Mouse (Mus musculus) left cerebral cortex, adult 9 months (tissue): Measurements from ENCODE around the gene S100z.

Experiments used
- DNase-seq, 2 experiments: peaks; one replicate each; pipeline ENCODE4 v3.0.0; 2022; ENCODE audit warnings: low spot score in 2 of 2

S100z gene

GRCm38 (mm10) chr13:95444824-95445223, 33.7 kb downstream of the S100z start, which contains the start of gene Crhbp:
TSS of gene Crhbp (minus strand) at chr13:95444924.
- DNase-seq: no peak

GRCm38 (mm10) chr13:95444291-95444690, 34.2 kb downstream of the S100z start:
- DNase-seq: no peak

GRCm38 (mm10) chr13:95443376-95444233, 34.9 kb downstream of the S100z start:
- DNase-seq: no peak

GRCm38 (mm10) chr13:95442901-95443300, 35.6 kb downstream of the S100z start:
- no peak for DNase-seq

GRCm38 (mm10) chr13:95439569-95439968, 39.0 kb downstream of the S100z start:
- no peak for DNase-seq

- DNase-seq: no peak
Observed at GRCm38 (mm10) chr13:95431760-95432159, 46.8 kb downstream of the S100z start.

GRCm38 (mm10) chr13:95427499-95427898, 51.0 kb downstream of the S100z start:
- no peak for DNase-seq
